Mouse (Mus musculus): ENCODE measurements around the gene Mdk. TPM values are rescaled to one million over a fixed set of nuclear protein-coding genes. Genes with fewer than 3 reads are reported as not detected.
A peak's percentile ranks its signal among the peaks of the same experiment; 100 is the strongest.

Mdk gene
- total RNA-seq, 2 experiments from 2014 or later = 15.7 to 16.8 TPM

DNA sequence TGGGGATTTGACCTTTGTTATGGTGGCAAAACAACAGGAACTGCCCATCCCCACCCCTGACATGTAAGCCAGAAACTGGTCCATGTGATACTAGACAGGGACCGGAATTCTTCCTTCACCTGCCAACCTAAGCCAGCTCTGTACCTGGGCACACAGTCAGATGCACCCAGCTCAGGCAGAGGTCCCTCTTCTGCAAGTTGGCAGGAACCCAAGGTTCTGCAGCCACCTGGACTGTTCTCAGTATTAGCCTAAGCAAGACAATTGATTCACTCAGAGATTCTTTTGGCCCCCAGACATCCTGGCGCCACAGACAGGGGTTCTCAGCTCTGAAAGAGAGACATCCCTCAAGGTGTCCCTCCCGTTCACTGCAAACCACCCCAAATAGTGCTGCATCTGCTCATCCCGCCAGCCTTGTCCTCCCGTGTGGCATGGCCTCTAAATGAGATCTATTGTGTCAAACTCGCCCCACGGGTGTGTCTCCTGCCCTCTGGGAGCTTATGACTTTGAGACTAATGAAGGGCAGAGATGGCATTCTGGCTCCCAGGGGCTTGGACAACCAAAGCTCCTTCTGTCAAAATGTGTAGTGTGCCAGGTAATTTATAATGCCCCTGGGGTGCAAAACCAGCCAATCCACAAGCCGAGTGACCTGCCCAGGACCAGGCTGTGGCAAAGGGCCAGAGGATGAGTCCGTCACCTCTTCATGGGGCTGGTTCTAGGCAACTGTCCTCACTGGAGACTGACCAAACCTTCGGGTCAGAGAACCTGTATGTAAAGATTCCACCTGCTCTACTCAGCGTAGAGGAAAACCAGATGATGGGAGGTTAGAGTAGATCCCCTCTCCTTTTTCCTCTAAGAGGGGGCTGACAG is 27.7 kb upstream of the Mdk start:
- intact Hi-C loops (cut with DNase I) = loop anchor here (2.0 kb wide), 1 partner anchor 15 kb away; the partner anchor contains the start of gene Gm9821
- DNase-seq = no peak

DNA sequence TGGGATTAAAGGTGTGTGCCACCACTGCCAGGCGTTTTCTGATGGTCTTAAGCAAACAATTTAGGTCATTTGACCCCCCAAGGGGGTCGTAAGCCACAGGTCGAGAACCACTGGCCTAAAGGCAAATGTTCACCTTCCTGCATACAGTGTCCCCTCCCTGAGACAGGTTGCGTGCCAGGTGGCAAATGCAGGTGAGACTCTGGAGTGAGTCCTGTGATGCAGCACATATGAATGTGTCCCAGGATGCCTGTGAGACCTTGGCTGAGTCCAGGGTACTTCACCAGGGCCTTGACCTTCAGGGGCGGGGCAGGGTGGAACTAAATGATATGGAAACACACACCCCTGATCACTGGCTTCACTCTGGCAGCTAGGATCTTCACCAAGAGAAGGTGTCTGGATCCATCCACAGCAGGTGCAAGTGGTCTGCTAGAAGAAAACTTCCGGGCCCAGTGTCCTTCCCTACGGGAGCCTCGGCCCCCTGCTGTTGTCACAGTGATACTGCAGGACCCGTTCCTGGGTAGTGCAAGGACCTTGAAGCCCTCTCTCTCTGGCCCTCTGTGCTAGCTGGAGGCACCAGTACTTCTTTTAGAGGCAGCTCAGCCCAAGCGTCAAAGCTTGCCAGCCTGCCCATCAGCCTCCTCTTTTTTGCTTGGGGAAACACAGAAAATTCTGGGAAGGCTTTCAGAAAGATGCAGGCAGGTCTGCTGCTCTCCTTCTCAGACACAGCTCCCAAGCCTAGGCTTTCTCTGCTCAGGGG is 26.8 kb upstream of the Mdk start:
- intact Hi-C loops (cut with DNase I) = loop anchor here (2.0 kb wide), 1 partner anchor 14 kb away; the partner anchor contains the start of gene Gm9821
- DNase-seq = peak; percentile 67 to 77

DNA sequence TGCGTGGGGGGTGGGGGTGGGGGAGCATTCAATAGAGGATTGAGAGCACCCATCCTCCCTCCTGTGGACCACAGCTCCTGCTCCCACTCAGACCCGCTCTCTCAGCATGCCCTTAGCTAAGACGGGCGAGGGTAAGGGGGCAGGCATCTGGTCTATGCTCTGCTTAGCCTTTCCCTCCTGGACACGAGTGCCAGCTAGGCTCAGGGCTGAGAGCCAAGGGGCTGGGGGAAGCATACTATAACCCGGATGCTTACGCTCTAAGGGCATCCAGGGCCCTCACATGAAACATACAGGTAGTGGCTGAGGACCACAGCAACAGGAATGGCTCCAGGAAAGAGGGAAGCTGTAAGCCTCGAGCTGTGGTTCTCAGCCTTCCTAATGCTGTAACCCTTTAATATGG is 26.0 kb upstream of the Mdk start:
- intact Hi-C loops (cut with DNase I) = loop anchor here (2.0 kb wide), 1 partner anchor 13 kb away; the partner anchor contains the start of gene Gm9821

DNA sequence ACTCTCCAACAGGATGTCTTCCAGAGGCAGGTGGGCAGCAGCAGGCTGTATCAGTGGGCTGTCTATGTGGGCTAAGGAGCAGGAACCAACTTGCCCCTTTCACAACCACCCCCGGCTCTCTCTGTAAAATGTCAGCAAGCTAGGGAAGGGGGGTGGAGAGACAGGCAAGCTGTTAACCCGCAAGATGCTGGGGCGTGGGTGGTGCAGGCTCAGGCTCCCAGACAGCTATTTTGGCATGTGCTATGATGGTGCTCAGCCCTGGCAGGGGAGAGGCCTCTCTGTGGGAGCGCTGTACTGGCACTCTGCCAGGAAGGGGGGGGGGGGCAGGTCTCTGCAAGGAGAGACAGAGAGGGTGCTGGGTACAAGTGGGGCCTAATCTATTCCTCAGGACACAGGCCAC is 25.0 kb upstream of the Mdk start:
- intact Hi-C loops (cut with DNase I) = no loop called here
- no peak for DNase-seq

More for the DNA sequence above, 26.0 kb upstream of the Mdk start:
- DNase-seq = no peak

DNA sequence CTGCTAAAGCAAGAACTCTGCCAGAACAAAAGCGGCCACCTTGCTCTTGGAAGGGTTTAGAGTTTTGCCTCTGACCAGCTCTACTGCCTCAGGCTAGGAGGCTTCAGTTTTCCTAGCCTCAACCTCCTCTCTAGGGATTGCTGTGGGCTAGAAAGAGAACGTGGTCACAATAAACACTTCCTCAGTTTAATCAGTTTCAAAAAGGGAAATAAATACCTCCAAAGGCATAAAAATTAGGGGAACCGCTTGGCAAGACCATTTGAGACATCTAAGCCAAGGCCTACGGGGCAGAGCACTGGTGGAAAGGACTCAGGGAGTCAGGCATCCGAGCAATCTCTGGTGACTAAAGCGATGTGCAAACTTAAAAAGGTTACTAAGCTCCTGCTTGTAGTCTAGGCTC is 23.8 kb upstream of the Mdk start:
- intact Hi-C loops (cut with DNase I) = no loop called here
- no peak for DNase-seq

DNA sequence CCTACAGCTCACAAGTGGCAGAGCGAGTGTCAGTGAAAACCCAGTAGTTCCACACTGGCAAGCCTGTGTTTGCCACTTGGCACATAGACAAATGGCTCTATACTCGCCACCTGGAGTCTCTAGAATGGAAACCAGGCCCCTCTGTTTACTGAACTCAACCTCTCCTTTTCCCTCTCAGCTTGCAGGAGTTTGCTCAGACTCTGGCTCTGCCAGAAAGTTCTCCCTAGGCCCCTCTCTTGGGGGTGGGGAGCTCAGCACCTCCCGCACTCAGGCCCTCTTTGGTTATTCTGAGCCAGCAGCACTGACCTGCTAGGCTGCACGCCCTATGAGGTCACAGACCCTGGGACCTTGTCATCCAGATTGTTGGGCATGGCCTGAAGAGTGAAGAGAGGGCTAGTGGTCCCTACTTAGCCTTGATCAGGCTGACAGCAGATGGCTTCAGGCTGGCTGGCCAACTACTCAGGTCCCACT is 23.1 kb upstream of the Mdk start:
- intact Hi-C loops (cut with DNase I) = no loop called here

GRCm38 (mm10) chr2:91953825-91954224 is 21.7 kb upstream of the Mdk start:
- intact Hi-C loops (cut with DNase I) = no loop called here
- peak; percentile 76 to 85 for DNase-seq

More for the DNA sequence above, 23.1 kb upstream of the Mdk start:
- DNase-seq = no peak

GRCm38 (mm10) chr2:91950275-91951085 is 18.4 kb upstream of the Mdk start:
- intact Hi-C loops (cut with DNase I) = no loop called here
- DNase-seq = peak; percentile 57 to 65

- intact Hi-C loops (cut with DNase I) = no loop called here
- DNase-seq = peak; percentile 67 to 77
Measured at GRCm38 (mm10) chr2:91949411-91950274, 17.5 kb upstream of the Mdk start.

- intact Hi-C loops (cut with DNase I) = no loop called here
Measured at GRCm38 (mm10) chr2:91948792-91949241, 16.7 kb upstream of the Mdk start.

GRCm38 (mm10) chr2:91948151-91948509 is 16.0 kb upstream of the Mdk start:
- no peak for DNase-seq
- intact Hi-C loops (cut with DNase I) = no loop called here

More at GRCm38 (mm10) chr2:91948792-91949241, 16.7 kb upstream of the Mdk start:
- DNase-seq = no peak

DNA sequence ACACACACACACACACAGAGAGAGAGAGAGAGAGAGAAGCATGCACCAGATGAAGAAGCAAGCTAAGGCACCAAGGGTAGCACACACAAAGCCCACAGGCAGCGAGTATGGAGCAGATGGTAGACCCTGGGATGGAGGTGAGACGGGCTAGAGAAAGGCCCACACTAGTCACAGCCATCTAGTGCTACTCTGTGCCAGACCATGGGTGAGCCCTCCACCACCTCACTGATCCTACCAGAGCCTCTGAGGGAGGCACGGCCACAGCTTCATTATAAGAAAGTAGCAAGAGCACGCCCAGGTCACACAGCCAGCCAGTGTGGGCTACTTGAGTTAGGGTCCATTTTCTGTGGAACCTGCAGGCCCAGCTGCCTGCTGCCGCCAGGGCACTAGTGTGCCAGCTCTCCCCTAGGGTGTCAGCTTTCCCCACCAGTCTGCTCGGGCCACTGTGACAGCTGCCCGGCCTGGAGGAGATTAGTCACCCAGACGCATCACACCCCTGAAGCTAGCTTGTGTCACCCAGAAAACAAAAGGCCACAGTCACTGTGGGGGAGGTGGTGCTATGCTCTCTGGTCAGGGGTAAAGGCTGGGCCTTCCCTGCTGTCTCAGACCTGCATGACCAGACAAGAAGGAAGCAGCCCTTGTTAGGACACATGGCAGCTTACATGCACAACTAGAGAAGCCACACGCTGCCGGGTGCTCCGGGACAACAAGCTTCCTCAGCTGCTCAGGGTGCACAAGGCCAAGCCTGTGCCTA is 15.5 kb upstream of the Mdk start:
- intact Hi-C loops (cut with DNase I) = no loop called here
- no peak for DNase-seq

DNA sequence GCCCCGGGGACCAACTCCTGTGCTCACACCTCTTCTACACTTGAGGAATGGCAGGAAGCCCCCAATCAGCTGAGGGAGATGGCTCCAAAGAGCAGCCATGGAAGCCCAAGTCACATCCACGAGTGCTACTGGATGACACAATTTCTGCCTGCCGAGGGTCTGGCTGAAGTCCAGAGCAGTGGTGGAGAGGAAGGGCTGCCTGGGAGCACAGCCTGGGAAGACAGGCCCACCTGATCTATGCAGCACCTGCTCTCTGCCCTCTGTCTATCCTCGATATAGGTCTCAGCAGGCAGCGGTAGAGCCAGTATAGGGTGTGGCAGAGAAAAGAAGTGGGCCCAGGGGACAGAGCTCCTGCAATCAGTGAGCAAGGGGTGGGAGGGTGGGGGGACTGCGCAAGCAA is 14.7 kb upstream of the Mdk start:
- intact Hi-C loops (cut with DNase I) = loop anchor here (1.0 kb wide), 1 partner anchor 15 kb away; no protein-coding TSS in a partner anchor
- DNase-seq = peak; percentile 62 to 68

DNA sequence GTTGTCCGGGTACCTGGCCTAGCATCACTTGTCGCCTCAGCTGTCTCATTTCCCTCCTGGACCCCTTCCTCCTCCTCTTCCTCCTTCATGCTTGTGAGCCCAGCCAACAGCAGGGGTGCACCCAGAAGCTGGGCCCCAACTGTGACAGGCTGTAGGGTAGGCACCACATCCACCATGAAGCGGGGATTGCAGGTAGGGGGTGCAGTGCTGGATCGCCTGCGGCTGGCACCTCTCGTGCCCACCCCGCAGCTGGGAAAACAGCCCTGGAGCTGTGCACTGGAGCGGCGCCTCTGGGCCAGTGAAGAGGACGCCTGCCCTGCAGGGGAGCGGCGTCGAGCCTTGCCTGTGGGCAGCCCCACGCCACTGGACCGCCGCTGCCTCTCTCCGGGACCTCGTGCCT is 13.4 kb upstream of the Mdk start, which contains the start of gene Gm9821:
Gene Gm9821, plus strand, starts transcription at position 221 of the 400 bp plus-strand sequence.
- intact Hi-C loops (cut with DNase I) = loop anchor here (2.0 kb wide), 2 partner anchors 13 to 41 kb away; no protein-coding TSS in a partner anchor
- DNase-seq = no peak

DNA sequence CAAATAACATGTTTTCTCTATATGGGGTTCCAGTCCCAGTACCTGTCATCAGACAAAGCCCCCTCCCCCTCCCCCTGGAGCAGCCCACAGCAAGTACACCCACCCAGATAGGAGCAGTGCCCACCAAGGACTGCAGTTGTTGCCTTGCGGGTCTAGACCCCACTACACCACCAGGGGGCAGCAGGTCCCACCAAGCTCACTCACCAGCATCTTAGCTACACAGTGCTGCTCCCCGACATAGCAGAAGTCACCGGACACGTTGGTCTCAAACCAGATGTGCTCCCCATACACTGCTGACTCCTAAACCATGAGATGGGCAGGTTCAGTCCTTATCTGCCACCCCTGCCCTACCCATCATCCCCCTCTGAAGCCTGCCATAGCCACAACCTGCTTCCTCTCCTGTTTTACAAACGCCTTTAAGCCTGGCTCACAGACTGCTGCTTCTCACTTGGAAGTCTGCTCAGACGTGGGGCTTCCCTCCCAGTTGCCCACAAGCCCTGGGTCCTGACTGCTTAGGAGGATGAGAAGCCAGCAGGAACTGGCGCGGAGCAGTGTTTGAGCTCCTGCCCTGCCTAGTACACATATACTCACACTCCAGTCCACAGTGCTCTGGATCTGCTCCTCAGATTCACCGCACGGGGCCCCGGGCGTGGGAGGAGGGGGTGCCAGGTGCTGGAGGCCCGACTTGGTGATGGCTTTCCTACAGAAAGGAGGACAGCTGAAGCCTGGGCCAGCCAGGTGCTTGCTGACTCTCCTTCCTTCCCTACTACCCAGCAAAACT is 12.3 kb upstream of the Mdk start:
- peak; percentile 83 to 87 for DNase-seq
- intact Hi-C loops (cut with DNase I) = loop anchor here (2.0 to 5.0 kb wide), 3 partner anchors 14 to 113 kb away; no protein-coding TSS in a partner anchor

GRCm38 (mm10) chr2:91942356-91942755 is 10.3 kb upstream of the Mdk start:
- no peak for DNase-seq
- intact Hi-C loops (cut with DNase I) = loop anchor here (5.0 kb wide), 1 partner anchor 115 kb away; no protein-coding TSS in a partner anchor

- no peak for DNase-seq
- intact Hi-C loops (cut with DNase I) = loop anchor here (10.0 kb wide), 1 partner anchor 495 kb away; the partner anchor contains the start of gene Cry2
Measured at GRCm38 (mm10) chr2:91939303-91939935, 7.3 kb upstream of the Mdk start.
